Mouse (Mus musculus) erythroblast, embryonic 14.5 days (primary cell): Measurements from ENCODE around the gene Rad50.

Source experiments
- GATA1 ChIP-seq: IDR thresholded peaks from 2 replicates; pipeline ENCODE4 v1.6.1; 2012; ENCODE audit warnings: low read length, inconsistent platforms, mixed read lengths
- TAL1 ChIP-seq: IDR thresholded peaks from 3 replicates; pipeline ENCODE4 v1.6.1; 2012; ENCODE audit warnings: low read length, inconsistent platforms, mixed read lengths

DNA sequence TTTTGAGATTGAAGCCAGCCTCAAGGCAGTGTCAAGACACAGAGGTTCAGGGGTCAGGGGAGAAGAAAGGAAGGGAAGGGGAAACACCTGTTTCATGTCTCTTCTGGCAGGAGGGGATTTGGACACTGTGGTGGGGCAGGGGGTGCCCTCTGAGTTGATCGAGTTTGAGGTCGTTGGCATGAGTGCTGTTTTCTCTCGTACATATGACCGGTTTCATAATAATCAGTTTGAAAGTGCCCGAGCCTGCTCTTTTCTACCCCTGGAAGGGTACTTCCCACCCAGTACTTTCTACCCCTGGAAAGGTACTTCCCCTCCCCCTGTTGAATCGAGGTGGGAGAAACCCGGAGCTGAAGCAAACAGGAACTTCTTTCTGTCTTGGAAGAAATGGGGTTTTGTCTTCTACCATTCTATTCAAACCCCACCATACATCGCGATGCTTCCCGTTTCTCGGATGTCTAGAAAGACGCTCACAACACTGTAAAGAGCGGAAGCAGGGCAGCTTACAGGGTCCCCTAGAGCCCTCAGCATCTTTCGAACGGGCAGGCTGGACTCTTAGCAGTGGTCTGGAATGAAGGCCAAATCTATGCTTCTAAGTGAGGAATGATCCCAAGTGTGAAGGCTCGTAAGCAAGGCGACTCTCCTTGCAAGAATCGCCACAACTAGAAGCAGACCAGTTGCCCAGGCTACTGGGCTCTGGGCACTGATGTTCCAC is 28.0 kb upstream of the Rad50 start:
- TF ChIP-seq TAL1, result no peak
- TF ChIP-seq GATA1, result no peak
